Mouse (Mus musculus) embryonic facial prominence, embryonic 11.5 days (tissue): ENCODE results near the gene Ugt1a5. TPM values are rescaled to one million over a fixed set of nuclear protein-coding genes. Genes with fewer than 3 reads are reported as not detected.

Source experiments
- ATAC-seq: fragments of 200-750 bp; cut with Nextera tagmentation; replicated peaks from 2 replicates; pipeline ENCODE4 v1.8.0; 2017; ENCODE audit warnings: low read depth; ENCODE audit not compliant: insufficient number of reproducible peaks, low FRiP score, low TSS enrichment
- DNase-seq: peaks from one replicate; pipeline ENCODE4 v3.0.0-alpha.2; 2015; ENCODE audit warnings: low spot score
- H3K27ac ChIP-seq: fragments of 300-500 bp; sonication (generic); replicated peaks from 2 replicates; pipeline ENCODE4 v1.5.1; 2014; ENCODE audit warnings: mild to moderate bottlenecking, low read depth, low read length, control low read depth
- H3K27me3 ChIP-seq: fragments of 300-500 bp; sonication (generic); 2 replicates; pipeline ENCODE4 v1.6.1; 2014; ENCODE audit warnings: mild to moderate bottlenecking, low read length, moderate library complexity, mixed read lengths; ENCODE audit not compliant: control insufficient read depth, insufficient read depth
- H3K36me3 ChIP-seq: fragments of 300-500 bp; sonication (generic); replicated peaks from 2 replicates; pipeline ENCODE4 v1.6.1; 2014; ENCODE audit warnings: low read depth, mild to moderate bottlenecking, low read length, moderate library complexity, mixed read lengths; ENCODE audit not compliant: control insufficient read depth, insufficient read depth
- H3K4me1 ChIP-seq: fragments of 300-500 bp; sonication (generic); 2 replicates; pipeline ENCODE4 v1.6.1; 2014; ENCODE audit warnings: low read length, mixed read lengths; ENCODE audit not compliant: control insufficient read depth, insufficient read depth
- H3K4me2 ChIP-seq: fragments of 300-500 bp; sonication (generic); 2 replicates; pipeline ENCODE4 v1.6.1; 2014; ENCODE audit warnings: low read depth, mild to moderate bottlenecking, control low read depth, low read length, moderate library complexity
- H3K4me3 ChIP-seq: fragments of 300-500 bp; sonication (generic); 2 replicates; pipeline ENCODE4 v1.5.1; 2014; ENCODE audit warnings: low read depth, low read length, control low read depth
- H3K9ac ChIP-seq: fragments of 300-500 bp; sonication (generic); replicated peaks from 2 replicates; pipeline ENCODE4 v1.6.1; 2014; ENCODE audit warnings: mild to moderate bottlenecking, control low read depth, low read length
- H3K9me3 ChIP-seq: fragments of 300-500 bp; sonication (generic); replicated peaks from 2 replicates; pipeline ENCODE4 v1.6.1; 2016; ENCODE audit warnings: mild to moderate bottlenecking, low read length, inconsistent platforms, mixed read lengths; ENCODE audit not compliant: control insufficient read depth
- WGBS: fragments of 180-500 bp; shearing (Covaris S2); extraction: QIAGEN DNeasy Blood & Tissue Kit; methylation state at CpG from one replicate; pipeline ENCODE4 v1.1.7; 2014; 5-methylcytosine and 5-hydroxymethylcytosine counted together
- polyA plus RNA-seq: library from polyadenylated mRNA; unstranded; fragments of >200 nt; fragmentation: Nextera tagmentation; extraction: Ambion mirVana; gene quantifications from 2 replicates; pipeline ENCODE4 v1.2.1, GENCODE M21; 2014

The Ugt1a5 gene
- polyA plus RNA-seq, 1 experiment from 2014 or later, result not detected

- ATAC-seq (no peak), DNase-seq (no peak)
- 56% methylated on average over 3 of the region's 3 CpGs for WGBS
- Histone ChIP-seq H3K9me3 (peaks cover 91% of the 10 kb centered on the region), H3K36me3 (no peaks in the 10 kb centered on the region), H3K4me2 (no peak overlapping the region), H3K9ac (no peak overlapping the region), H3K4me1 (no peaks in the 10 kb centered on the region), H3K27me3 (no peaks in the 10 kb centered on the region), H3K27ac (no peak overlapping the region), H3K4me3 (no peak overlapping the region)
Observed at GRCm38 (mm10) chr1:88232664-88233380, 67.0 kb downstream of the Ugt1a5 start.

- WGBS, result 70% methylated on average over 14 of the region's 14 CpGs
- Histone ChIP-seq H3K27me3 (no peaks in the 10 kb centered on the region), H3K4me2 (no peak overlapping the region)
Observed at GRCm38 (mm10) chr1:88233421-88234247, 67.8 kb downstream of the Ugt1a5 start.

GRCm38 (mm10) chr1:88234248-88234610, 68.4 kb downstream of the Ugt1a5 start:
- H3K9ac ChIP-seq, result no peak overlapping the region
- no peak for ATAC-seq
- H3K27ac ChIP-seq, result no peak overlapping the region
- H3K4me1 ChIP-seq, result no peaks in the 10 kb centered on the region
- no peak overlapping the region for H3K4me3 ChIP-seq
- H3K9me3 ChIP-seq, result peaks cover 94% of the 10 kb centered on the region
- DNase-seq, result no peak
- H3K27me3 ChIP-seq, result no peaks in the 10 kb centered on the region
- WGBS, result 70% methylated on average over 4 of the region's 4 CpGs
- no peak overlapping the region for H3K4me2 ChIP-seq
- H3K36me3 ChIP-seq, result no peaks in the 10 kb centered on the region

More at GRCm38 (mm10) chr1:88233421-88234247, 67.8 kb downstream of the Ugt1a5 start:
- DNase-seq, result no peak
- Histone ChIP-seq H3K9ac (no peak overlapping the region), H3K36me3 (no peaks in the 10 kb centered on the region), H3K27ac (no peak overlapping the region), H3K4me3 (no peak overlapping the region), H3K9me3 (peaks cover 91% of the 10 kb centered on the region), H3K4me1 (no peaks in the 10 kb centered on the region)
- ATAC-seq, result no peak; the same call in 1 of the 2 replicates

- H3K4me3 ChIP-seq, result no peak overlapping the region
- no peak overlapping the region for H3K9ac ChIP-seq
- ATAC-seq (no peak), DNase-seq (no peak)
- H3K9me3 ChIP-seq, result peaks cover 95% of the 10 kb centered on the region
- no peak overlapping the region for H3K27ac ChIP-seq
- H3K4me2 ChIP-seq, result no peak overlapping the region
- H3K27me3 ChIP-seq, result no peaks in the 10 kb centered on the region
- no peaks in the 10 kb centered on the region for H3K36me3 ChIP-seq
- 46% methylated on average over 5 of the region's 5 CpGs for WGBS
- H3K4me1 ChIP-seq, result no peaks in the 10 kb centered on the region
Observed at GRCm38 (mm10) chr1:88234646-88235045, 68.8 kb downstream of the Ugt1a5 start.

GRCm38 (mm10) chr1:88235046-88235893, 69.5 kb downstream of the Ugt1a5 start:
- Histone ChIP-seq H3K4me3 (no peak overlapping the region), H3K36me3 (no peaks in the 10 kb centered on the region), H3K9me3 (peaks cover 94% of the 10 kb centered on the region), H3K27me3 (no peaks in the 10 kb centered on the region), H3K9ac (no peak overlapping the region), H3K4me1 (no peaks in the 10 kb centered on the region), H3K27ac (no peak overlapping the region), H3K4me2 (no peak overlapping the region)
- WGBS, result 63% methylated on average over 11 of the region's 11 CpGs
- DNase-seq (no peak), ATAC-seq (0 out of 2 replicates have a peak, but pooled peaks have one; percentile 5)

- Histone ChIP-seq H3K4me2 (no peak overlapping the region), H3K9ac (no peak overlapping the region), H3K36me3 (no peaks in the 10 kb centered on the region), H3K4me3 (no peak overlapping the region), H3K4me1 (no peaks in the 10 kb centered on the region), H3K27ac (no peak overlapping the region), H3K9me3 (peaks cover 94% of the 10 kb centered on the region), H3K27me3 (no peaks in the 10 kb centered on the region)
- ATAC-seq (no peak), DNase-seq (no peak)
- 63% methylated on average over 4 of the region's 4 CpGs for WGBS
Observed at GRCm38 (mm10) chr1:88235894-88236415, 70.1 kb downstream of the Ugt1a5 start.

- H3K9ac ChIP-seq, result no peak overlapping the region
- WGBS, result 81% methylated on average over 5 of the region's 5 CpGs
- no peak overlapping the region for H3K27ac ChIP-seq
- no peak overlapping the region for H3K4me2 ChIP-seq
- no peak for DNase-seq
- peaks cover 89% of the 10 kb centered on the region for H3K9me3 ChIP-seq
- H3K36me3 ChIP-seq, result no peaks in the 10 kb centered on the region
- H3K27me3 ChIP-seq, result no peaks in the 10 kb centered on the region
- no peak overlapping the region for H3K4me3 ChIP-seq
- ATAC-seq, result no peak
- H3K4me1 ChIP-seq, result no peaks in the 10 kb centered on the region
Observed at GRCm38 (mm10) chr1:88237311-88237710, 71.5 kb downstream of the Ugt1a5 start.
